Mouse (Mus musculus) lung, embryonic 14.5 days (tissue): Measurements from ENCODE around the gene Tuba1c. TPM values are rescaled to one million over a fixed set of nuclear protein-coding genes. Genes with fewer than 3 reads are reported as not detected.

ENCODE experiments used
- ATAC-seq: fragments of 200-750 bp; cut with Nextera tagmentation; 2 replicates; pipeline ENCODE4 v1.8.0; 2017; ENCODE audit warnings: mild to moderate bottlenecking, moderate TSS enrichment, moderate library complexity; ENCODE audit not compliant: insufficient read depth
- DNase-seq: peaks from one replicate; pipeline ENCODE4 v3.0.0-alpha.2; 2015
- H3K27ac ChIP-seq: fragments of 300-500 bp; sonication (generic); 2 replicates; pipeline ENCODE4 v1.5.1; 2014; ENCODE audit warnings: low read depth, mild to moderate bottlenecking, moderate library complexity
- H3K27me3 ChIP-seq: fragments of 300-500 bp; sonication (generic); 2 replicates; pipeline ENCODE4 v1.6.1; 2014; ENCODE audit warnings: low read length, control low read depth; ENCODE audit not compliant: insufficient read depth
- H3K36me3 ChIP-seq: fragments of 300-500 bp; sonication (generic); 2 replicates; pipeline ENCODE4 v1.6.1; 2014; ENCODE audit warnings: control low read depth; ENCODE audit not compliant: insufficient read depth
- H3K4me1 ChIP-seq: fragments of 300-500 bp; sonication (generic); 2 replicates; pipeline ENCODE4 v1.6.1; 2014; ENCODE audit warnings: antibody characterized with exemption, control low read depth; ENCODE audit not compliant: insufficient read depth
- H3K4me2 ChIP-seq: fragments of 300-500 bp; sonication (generic); 2 replicates; pipeline ENCODE4 v1.6.1; 2014; ENCODE audit warnings: mild to moderate bottlenecking
- H3K4me3 ChIP-seq: fragments of 300-500 bp; sonication (generic); 2 replicates; pipeline ENCODE4 v1.5.1; 2014; ENCODE audit warnings: low read depth, low read length
- H3K9ac ChIP-seq: fragments of 300-500 bp; sonication (generic); 2 replicates; pipeline ENCODE4 v1.6.1; 2014
- H3K9me3 ChIP-seq: fragments of 300-500 bp; sonication (generic); 2 replicates; pipeline ENCODE4 v1.6.1; 2016; ENCODE audit warnings: low read depth, low read length, control low read depth
- CTCF ChIP-seq: IDR thresholded peaks from 2 replicates; pipeline ENCODE4 v1.5.1; 2016; ENCODE audit warnings: antibody characterized with exemption, low read depth
- WGBS: fragments of 180-500 bp; shearing (Covaris S2); extraction: QIAGEN DNeasy Blood & Tissue Kit; methylation state at CpG from one replicate; pipeline ENCODE4 v1.1.7; 2014; 5-methylcytosine and 5-hydroxymethylcytosine counted together
- polyA plus RNA-seq: library from polyadenylated mRNA; unstranded; fragments of >200 nt; fragmentation: Nextera tagmentation; extraction: Ambion mirVana; gene quantifications from 2 replicates; pipeline ENCODE4 v1.2.1, GENCODE M21; 2014

Gene Tuba1c
- polyA plus RNA-seq, 1 experiment from 2014 or later, result 232 TPM

DNA sequence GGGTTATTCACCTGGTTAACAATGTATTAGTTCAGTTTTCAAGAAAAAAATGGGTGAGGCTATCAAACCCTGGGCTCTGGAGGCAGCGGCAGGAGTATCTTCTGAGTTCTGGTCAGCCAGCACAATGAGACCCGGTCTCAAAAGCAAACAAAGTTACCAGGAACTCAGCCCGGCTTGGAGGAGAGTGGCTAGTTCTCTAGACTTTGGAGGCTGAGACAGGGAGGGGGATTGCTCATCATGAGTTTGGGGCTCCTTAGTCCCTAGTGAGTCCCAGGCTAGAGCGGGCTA is 1.6 kb downstream of the Tuba1c start:
- Histone ChIP-seq H3K4me2 (peak overlapping the region; percentile 79), H3K27ac (no peak overlapping the region), H3K36me3 (peaks cover 25% of the 10 kb centered on the region), H3K4me1 (peaks cover 17% of the 10 kb centered on the region), H3K9ac (peak overlapping the region; percentile 80), H3K9me3 (no peaks in the 10 kb centered on the region), H3K4me3 (peak overlapping the region; percentile 73), H3K27me3 (no peaks in the 10 kb centered on the region)
- 71% methylated on average over 4 of the region's 4 CpGs for WGBS
- no peak for TF ChIP-seq CTCF
- DNase-seq, result no peak
- no peak for ATAC-seq

DNA sequence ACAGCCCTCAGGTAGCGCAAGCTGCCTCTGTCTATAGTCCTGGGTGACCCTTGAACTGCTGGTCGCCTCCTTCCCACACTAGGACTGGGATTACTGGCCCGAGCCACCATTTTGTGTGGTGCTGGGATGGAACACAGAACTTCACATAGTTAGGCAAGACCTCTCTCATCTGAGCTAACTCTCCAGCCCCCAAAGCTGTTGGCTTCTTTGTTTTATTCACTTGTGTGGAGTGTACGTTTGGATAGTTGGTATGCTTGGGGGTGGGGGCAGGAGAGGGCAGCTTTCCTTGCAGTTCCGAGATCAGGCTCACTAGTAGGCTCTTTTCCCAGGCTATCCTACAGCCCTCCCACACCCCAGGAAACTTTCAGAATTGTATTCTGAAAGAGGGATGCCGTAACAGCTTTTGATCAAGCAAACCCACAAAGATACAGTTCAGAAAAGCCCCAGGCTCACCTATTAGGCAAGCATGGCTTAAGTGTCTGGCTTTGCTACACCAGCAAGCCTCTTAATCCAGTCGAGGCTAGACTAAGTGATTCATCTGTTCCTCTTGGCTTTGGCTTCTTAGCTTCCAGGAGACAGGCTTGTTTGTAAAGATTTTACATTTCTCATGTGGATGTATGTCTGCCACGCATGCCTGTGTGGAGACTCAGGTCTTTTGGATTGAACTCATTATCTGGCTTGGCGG is 2.5 kb downstream of the Tuba1c start:
- WGBS, result 66% methylated on average over 9 of the region's 9 CpGs
- no peaks in the 10 kb centered on the region for H3K9me3 ChIP-seq
- no peaks in the 10 kb centered on the region for H3K27me3 ChIP-seq
- peak overlapping the region; percentile 73 for H3K4me3 ChIP-seq
- ATAC-seq, result no peak
- peaks cover 17% of the 10 kb centered on the region for H3K4me1 ChIP-seq
- no peak for TF ChIP-seq CTCF
- H3K4me2 ChIP-seq, result peak overlapping the region; percentile 79
- peaks cover 30% of the 10 kb centered on the region for H3K36me3 ChIP-seq
- DNase-seq, result no peak
- H3K27ac ChIP-seq, result no peak overlapping the region
- peak overlapping the region; percentile 19 for H3K9ac ChIP-seq

DNA sequence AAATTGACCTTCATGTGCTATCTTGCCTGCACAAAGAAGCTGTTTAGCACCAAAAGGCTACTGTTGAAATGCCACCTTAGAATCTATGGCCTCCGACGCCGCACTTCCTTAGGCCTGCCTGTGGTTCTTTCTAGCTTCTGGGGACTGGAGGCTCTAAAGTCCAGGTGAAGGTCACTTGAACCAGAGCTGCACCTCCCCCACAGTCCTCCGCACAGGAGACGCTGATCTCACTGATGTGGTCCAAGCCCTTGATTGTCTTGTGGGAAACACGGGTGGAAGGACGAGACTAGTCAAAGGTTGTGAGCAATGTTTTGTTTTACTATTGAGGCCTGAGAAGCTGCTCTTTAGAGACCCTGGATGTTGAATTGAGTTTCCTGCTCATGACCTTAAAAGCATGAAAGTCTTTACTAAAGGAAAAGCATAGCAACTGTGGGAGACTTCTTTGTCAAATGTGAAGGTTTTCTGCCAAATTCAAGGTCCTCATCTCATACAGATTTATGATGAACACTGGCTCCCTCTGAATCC is 3.1 kb downstream of the Tuba1c start:
- no peak for TF ChIP-seq CTCF
- H3K27ac ChIP-seq, result no peak overlapping the region
- ATAC-seq, result no peak
- H3K36me3 ChIP-seq, result peaks cover 31% of the 10 kb centered on the region
- no peak for DNase-seq
- H3K9ac ChIP-seq, result peak overlapping the region; percentile 19
- H3K27me3 ChIP-seq, result no peaks in the 10 kb centered on the region
- WGBS, result 57% methylated on average over 7 of the region's 7 CpGs
- no peaks in the 10 kb centered on the region for H3K9me3 ChIP-seq
- H3K4me3 ChIP-seq, result peak overlapping the region; percentile 73
- H3K4me2 ChIP-seq, result peak overlapping the region; percentile 79
- peaks cover 17% of the 10 kb centered on the region for H3K4me1 ChIP-seq

DNA sequence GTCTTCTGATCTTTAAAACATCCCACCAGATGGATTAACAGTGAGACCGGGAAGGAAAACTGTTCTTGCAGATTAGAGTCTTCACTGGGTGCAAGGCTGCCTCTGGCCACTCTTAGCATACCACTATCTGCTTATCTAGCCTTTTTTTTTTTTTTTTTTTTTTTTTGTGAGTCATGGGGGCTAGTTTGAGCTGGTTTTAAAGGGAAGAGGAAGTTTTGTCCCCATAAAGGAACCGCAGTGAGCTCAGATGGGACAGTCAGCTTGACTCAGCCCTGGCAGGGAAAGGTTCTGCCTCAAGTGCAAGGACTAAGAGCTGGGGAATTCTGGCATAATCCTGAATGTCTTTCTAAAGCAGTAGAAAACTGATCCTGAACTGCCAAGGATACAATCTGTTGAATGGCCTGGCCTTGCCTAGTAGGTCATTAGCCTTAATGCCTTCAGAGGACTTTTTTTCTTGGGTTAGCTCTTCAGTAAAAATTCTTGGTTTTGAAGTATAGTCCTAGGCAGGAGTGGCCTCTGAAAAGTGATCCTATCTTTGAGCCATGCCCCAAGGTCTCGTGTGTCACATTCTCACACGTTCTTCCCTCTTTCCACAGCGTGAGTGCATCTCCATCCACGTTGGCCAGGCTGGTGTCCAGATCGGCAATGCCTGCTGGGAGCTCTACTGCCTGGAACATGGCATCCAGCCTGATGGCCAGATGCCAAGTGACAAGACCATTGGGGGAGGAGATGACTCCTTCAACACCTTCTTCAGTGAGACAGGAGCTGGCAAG is 4.0 kb downstream of the Tuba1c start:
- peaks cover 40% of the 10 kb centered on the region for H3K36me3 ChIP-seq
- TF ChIP-seq CTCF, result no peak
- H3K9me3 ChIP-seq, result no peaks in the 10 kb centered on the region
- H3K9ac ChIP-seq, result no peak overlapping the region
- DNase-seq (no peak), ATAC-seq (no peak)
- H3K27me3 ChIP-seq, result no peaks in the 10 kb centered on the region
- no peak overlapping the region for H3K4me3 ChIP-seq
- H3K4me1 ChIP-seq, result peaks cover 17% of the 10 kb centered on the region
- H3K27ac ChIP-seq, result no peak overlapping the region
- peak overlapping the region; percentile 79 for H3K4me2 ChIP-seq
- WGBS, result 73% methylated on average over 7 of the region's 7 CpGs

DNA sequence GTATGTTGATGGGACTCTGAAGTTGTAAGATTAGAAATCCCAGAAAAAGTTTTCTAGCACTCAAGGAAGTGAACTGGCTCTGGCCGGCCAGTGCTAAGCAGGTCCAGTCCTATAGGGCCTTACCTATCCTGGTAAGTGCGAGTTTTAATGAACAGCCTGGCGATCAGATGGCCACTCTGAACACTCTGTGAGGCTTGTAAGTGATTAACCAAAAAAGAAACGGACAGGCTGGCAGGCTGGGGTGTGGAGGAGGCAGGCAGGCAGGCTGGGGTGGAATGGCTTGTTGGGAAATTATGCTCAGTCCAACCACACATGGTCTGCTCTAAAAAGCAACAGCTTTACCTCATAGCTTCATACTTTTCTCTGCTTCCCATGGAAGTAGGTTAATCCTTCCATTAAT is 5.7 kb downstream of the Tuba1c start:
- Histone ChIP-seq H3K4me1 (peaks cover 17% of the 10 kb centered on the region), H3K27me3 (no peaks in the 10 kb centered on the region), H3K4me2 (no peak overlapping the region), H3K9me3 (no peaks in the 10 kb centered on the region), H3K27ac (no peak overlapping the region), H3K9ac (no peak overlapping the region), H3K36me3 (peaks cover 41% of the 10 kb centered on the region), H3K4me3 (no peak overlapping the region)
- no peak for DNase-seq
- no peak for TF ChIP-seq CTCF
- WGBS, result 88% methylated on average over 4 of the region's 4 CpGs
- ATAC-seq, result no peak

DNA sequence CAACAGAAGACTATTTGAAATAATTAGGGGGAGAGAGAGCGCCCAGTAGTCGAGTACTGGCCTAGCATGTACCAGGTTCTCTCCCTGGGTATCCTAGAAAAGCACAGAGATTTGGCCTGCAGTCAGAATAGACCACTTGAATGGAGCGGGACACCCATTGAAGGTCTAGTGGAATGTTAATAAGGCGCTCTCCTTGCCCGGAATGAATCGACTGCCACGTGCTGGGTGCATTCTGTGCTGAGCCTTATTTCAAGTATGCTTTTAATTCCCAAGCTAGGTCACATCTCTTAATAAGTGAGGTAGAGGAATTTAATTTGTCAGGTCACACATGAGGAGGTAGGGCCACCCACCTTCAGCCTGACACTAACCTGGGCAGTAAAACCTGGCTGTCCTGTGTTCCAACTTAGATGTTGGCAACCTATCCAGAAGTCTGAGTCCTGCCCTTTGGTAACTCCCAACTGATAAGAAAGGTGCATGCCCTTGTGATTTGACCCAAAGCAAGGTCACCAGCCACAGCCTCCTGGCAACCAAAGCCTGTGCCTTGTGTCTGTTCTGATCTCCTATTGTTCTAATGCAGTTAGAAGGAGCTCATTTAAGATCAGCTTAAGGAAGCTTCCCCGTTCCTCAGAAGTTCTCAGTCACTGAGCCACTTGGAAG is 6.7 kb downstream of the Tuba1c start:
- WGBS, result 91% methylated on average over 8 of the region's 8 CpGs
- Histone ChIP-seq H3K9ac (no peak overlapping the region), H3K4me1 (peaks cover 15% of the 10 kb centered on the region), H3K27ac (no peak overlapping the region), H3K27me3 (no peaks in the 10 kb centered on the region), H3K4me2 (no peak overlapping the region), H3K9me3 (no peaks in the 10 kb centered on the region), H3K36me3 (peaks cover 41% of the 10 kb centered on the region), H3K4me3 (no peak overlapping the region)
- no peak for TF ChIP-seq CTCF
- no peak for ATAC-seq
- no peak for DNase-seq

DNA sequence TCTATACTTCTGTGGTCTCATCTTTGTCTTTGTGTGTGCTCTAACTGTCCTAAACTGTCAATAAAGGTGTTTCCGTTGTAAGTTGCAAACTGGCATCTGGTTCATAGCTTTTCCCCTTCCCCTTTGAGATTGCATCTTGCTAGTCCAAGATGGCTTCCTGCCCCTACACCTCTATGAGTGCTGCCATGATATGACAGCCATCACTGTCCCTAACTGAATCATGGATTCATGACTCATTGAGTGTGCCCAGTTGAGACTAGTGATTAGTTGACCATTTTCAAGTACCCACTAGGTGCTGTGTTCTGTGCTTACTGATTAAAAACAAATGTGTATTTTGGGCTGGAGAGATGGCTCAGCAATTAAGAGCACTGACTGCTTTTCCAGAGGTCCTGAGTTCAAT is 8.3 kb downstream of the Tuba1c start:
- Histone ChIP-seq H3K4me2 (no peak overlapping the region), H3K4me3 (no peak overlapping the region), H3K27me3 (no peaks in the 10 kb centered on the region), H3K9me3 (no peaks in the 10 kb centered on the region), H3K9ac (no peak overlapping the region), H3K27ac (no peak overlapping the region), H3K36me3 (peaks cover 41% of the 10 kb centered on the region), H3K4me1 (no peaks in the 10 kb centered on the region)
- DNase-seq, result no peak
- no peak for ATAC-seq
- 100% methylated on average over 1 of the region's 1 CpGs for WGBS
- no peak for TF ChIP-seq CTCF
